Mouse (Mus musculus): ENCODE measurements at regions not wholly inside any gene's neighbourhood (a gene's known extent, or its start where the extent isn't known, plus 50 kb on each side); places are given as distances from the start of the nearest gene placed in this dataset.

DNA sequence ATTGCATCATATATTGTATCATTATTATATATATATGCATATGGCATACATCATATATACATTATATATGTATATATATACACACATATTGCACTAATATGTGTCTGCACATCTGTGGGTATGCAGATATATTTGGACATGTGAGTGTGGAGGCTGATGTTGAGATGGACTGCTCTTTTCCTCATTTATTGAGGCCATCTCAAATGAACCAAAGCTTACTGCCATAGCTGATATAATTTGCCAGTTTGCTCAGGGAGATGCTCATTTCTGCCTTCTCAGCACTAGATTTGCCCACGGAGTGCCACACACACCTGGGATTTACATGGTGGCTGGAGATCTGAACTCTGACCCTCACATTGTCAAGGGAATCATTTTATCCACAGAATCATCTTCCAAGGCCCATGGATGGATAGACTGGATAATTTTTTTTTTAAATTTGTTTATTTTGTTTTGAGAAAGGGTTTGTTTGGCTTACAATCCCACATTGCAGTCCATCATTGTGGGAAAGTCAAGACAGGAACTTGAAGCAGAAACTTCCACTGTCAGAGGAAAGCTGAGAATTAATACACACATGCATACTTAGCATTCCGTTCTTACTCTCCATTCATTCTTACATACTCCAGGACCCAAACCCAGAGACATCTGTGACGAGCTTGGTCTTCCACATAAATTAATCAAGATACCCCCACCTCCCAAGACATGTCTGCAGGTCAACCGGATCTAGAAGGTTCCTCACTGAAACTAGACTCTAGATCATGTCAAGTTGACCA lies 77.9 kb upstream of the Cwc22 start:
- Histone ChIP-seq H3K9ac (ENCODE audit: low read depth, low read length) (no peak overlapping the region), H3K27me3 (replicated peaks; ENCODE audit: control insufficient read depth, insufficient read depth, low read length) (no peaks in the 10 kb centered on the region), H3K4me1 (replicated peaks; ENCODE audit: control insufficient read depth, insufficient read depth, low read length) (no peaks in the 10 kb centered on the region), H3K4me2 (replicated peaks; ENCODE audit: low read depth) (no peak overlapping the region), H3K27ac (ENCODE audit: low read depth, low read length) (no peak overlapping the region), H3K9me3 (ENCODE audit: control insufficient read depth) (no peaks in the 10 kb centered on the region), H3K4me3 (ENCODE audit: low read depth, low read length) (no peak overlapping the region), H3K36me3 (ENCODE audit: control insufficient read depth, insufficient read depth) (no peaks in the 10 kb centered on the region)
- WGBS: 48% methylated on average over 4 of the region's 4 CpGs
- TF ChIP-seq CTCF (IDR thresholded peaks at IDR 0.05; ENCODE audit: low read depth): no peak
- no peak for ATAC-seq

DNA sequence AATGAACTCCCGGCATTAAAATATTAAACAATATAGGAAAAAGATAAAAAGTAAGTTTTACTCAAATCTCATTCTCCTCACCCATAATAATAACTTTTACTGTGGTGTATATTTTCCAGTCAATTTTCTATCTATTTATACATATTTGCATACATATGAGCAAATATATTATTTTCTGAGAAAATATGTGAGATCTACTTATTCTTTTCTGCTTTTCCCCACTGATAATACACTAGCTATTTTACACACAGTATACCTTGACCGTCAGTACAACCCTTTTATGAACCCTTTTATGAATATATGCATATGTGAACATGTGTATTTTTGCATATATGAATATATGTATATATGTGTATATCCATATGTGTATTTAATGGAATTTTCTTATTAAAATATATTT lies 77.2 kb upstream of the Cwc22 start:
- no peaks in the 10 kb centered on the region for H3K27me3 ChIP-seq (replicated peaks; ENCODE audit: control insufficient read depth, insufficient read depth, low read length)
- H3K36me3 ChIP-seq (ENCODE audit: control insufficient read depth, insufficient read depth): no peaks in the 10 kb centered on the region
- H3K27ac ChIP-seq (ENCODE audit: low read depth, low read length): no peak overlapping the region
- H3K9me3 ChIP-seq (ENCODE audit: control insufficient read depth): no peaks in the 10 kb centered on the region
- ATAC-seq: no peak
- no peak overlapping the region for H3K9ac ChIP-seq (ENCODE audit: low read depth, low read length)
- WGBS: 85% methylated on average over 2 of the region's 2 CpGs
- H3K4me3 ChIP-seq (ENCODE audit: low read depth, low read length): no peak overlapping the region
- TF ChIP-seq CTCF (IDR thresholded peaks at IDR 0.05; ENCODE audit: low read depth): no peak
- H3K4me1 ChIP-seq (replicated peaks; ENCODE audit: control insufficient read depth, insufficient read depth, low read length): no peaks in the 10 kb centered on the region
- H3K4me2 ChIP-seq (replicated peaks; ENCODE audit: low read depth): no peak overlapping the region

- no peak overlapping the region for H3K4me2 ChIP-seq (replicated peaks; ENCODE audit: low read depth)
- H3K9ac ChIP-seq (ENCODE audit: low read depth, low read length): no peak overlapping the region
- H3K9me3 ChIP-seq (ENCODE audit: control insufficient read depth): no peaks in the 10 kb centered on the region
- no peak overlapping the region for H3K27ac ChIP-seq (ENCODE audit: low read depth, low read length)
- no peak for TF ChIP-seq CTCF (IDR thresholded peaks at IDR 0.05; ENCODE audit: low read depth)
- H3K27me3 ChIP-seq (replicated peaks; ENCODE audit: control insufficient read depth, insufficient read depth, low read length): no peaks in the 10 kb centered on the region
- no peaks in the 10 kb centered on the region for H3K36me3 ChIP-seq (ENCODE audit: control insufficient read depth, insufficient read depth)
- no peak overlapping the region for H3K4me3 ChIP-seq (ENCODE audit: low read depth, low read length)
- 77% methylated on average over 4 of the region's 4 CpGs for WGBS
- no peaks in the 10 kb centered on the region for H3K4me1 ChIP-seq (replicated peaks; ENCODE audit: control insufficient read depth, insufficient read depth, low read length)
- ATAC-seq: no peak
These were observed 76.6 kb upstream of the Cwc22 start for GRCm38 (mm10) chr2:78022756-78023155.

GRCm38 (mm10) chr2:78021905-78022304 lies 75.7 kb upstream of the Cwc22 start:
- no peaks in the 10 kb centered on the region for H3K27me3 ChIP-seq (replicated peaks; ENCODE audit: control insufficient read depth, insufficient read depth, low read length)
- 28% methylated on average over 5 of the region's 5 CpGs for WGBS

GRCm38 (mm10) chr2:78021356-78021900 lies 75.3 kb upstream of the Cwc22 start:
- H3K27me3 ChIP-seq (replicated peaks; ENCODE audit: control insufficient read depth, insufficient read depth, low read length): no peaks in the 10 kb centered on the region
- H3K4me1 ChIP-seq (replicated peaks; ENCODE audit: control insufficient read depth, insufficient read depth, low read length): no peaks in the 10 kb centered on the region
- no peak for TF ChIP-seq CTCF (IDR thresholded peaks at IDR 0.05; ENCODE audit: low read depth)
- no peak overlapping the region for H3K27ac ChIP-seq (ENCODE audit: low read depth, low read length)
- no peak for ATAC-seq
- WGBS: 46% methylated on average over 2 of the region's 2 CpGs
- no peak overlapping the region for H3K4me3 ChIP-seq (ENCODE audit: low read depth, low read length)
- H3K36me3 ChIP-seq (ENCODE audit: control insufficient read depth, insufficient read depth): no peaks in the 10 kb centered on the region
- peak overlapping the region; percentile 21; the same call in 1 of the 2 replicates for H3K4me2 ChIP-seq (replicated peaks; ENCODE audit: low read depth)
- no peak overlapping the region for H3K9ac ChIP-seq (ENCODE audit: low read depth, low read length)
- no peaks in the 10 kb centered on the region for H3K9me3 ChIP-seq (ENCODE audit: control insufficient read depth)

More at GRCm38 (mm10) chr2:78021905-78022304, 75.7 kb upstream of the Cwc22 start:
- no peaks in the 10 kb centered on the region for H3K36me3 ChIP-seq (ENCODE audit: control insufficient read depth, insufficient read depth)
- no peak overlapping the region for H3K27ac ChIP-seq (ENCODE audit: low read depth, low read length)
- no peaks in the 10 kb centered on the region for H3K9me3 ChIP-seq (ENCODE audit: control insufficient read depth)
- peak; percentile 59 for TF ChIP-seq CTCF (IDR thresholded peaks at IDR 0.05; ENCODE audit: low read depth)
- no peak overlapping the region for H3K9ac ChIP-seq (ENCODE audit: low read depth, low read length)
- ATAC-seq: no peak
- peak overlapping the region; percentile 21; the same call in 1 of the 2 replicates for H3K4me2 ChIP-seq (replicated peaks; ENCODE audit: low read depth)
- H3K4me3 ChIP-seq (ENCODE audit: low read depth, low read length): no peak overlapping the region
- no peaks in the 10 kb centered on the region for H3K4me1 ChIP-seq (replicated peaks; ENCODE audit: control insufficient read depth, insufficient read depth, low read length)

DNA sequence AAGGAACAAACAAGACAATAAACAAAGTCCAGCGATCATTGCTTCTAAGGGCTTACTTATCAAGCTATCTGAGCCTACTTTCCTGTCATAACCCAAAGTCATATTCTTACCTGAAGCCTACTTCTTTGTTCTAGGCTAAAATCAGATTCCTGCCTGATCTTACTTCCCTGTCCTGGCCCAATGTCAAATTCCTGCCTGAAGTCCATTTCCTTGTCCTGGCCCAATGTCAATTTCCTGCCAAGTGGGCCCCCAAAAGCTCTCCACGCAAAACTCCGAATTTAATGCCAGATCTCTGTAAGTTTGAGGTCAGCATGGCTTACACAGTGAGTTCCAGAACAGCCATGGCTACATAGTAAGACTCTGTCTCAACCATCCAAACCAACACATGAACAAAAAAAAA lies 74.3 kb upstream of the Cwc22 start:
- no peak for TF ChIP-seq CTCF (IDR thresholded peaks at IDR 0.05; ENCODE audit: low read depth)
- 81% methylated on average over 3 of the region's 3 CpGs for WGBS

More for the DNA sequence above, 74.3 kb upstream of the Cwc22 start:
- no peak for ATAC-seq
- no peaks in the 10 kb centered on the region for H3K4me1 ChIP-seq (replicated peaks; ENCODE audit: control insufficient read depth, insufficient read depth, low read length)
- no peak overlapping the region for H3K4me3 ChIP-seq (ENCODE audit: low read depth, low read length)
- no peaks in the 10 kb centered on the region for H3K36me3 ChIP-seq (ENCODE audit: control insufficient read depth, insufficient read depth)
- H3K9me3 ChIP-seq (ENCODE audit: control insufficient read depth): no peaks in the 10 kb centered on the region
- H3K9ac ChIP-seq (ENCODE audit: low read depth, low read length): no peak overlapping the region
- H3K4me2 ChIP-seq (replicated peaks; ENCODE audit: low read depth): no peak overlapping the region
- H3K27ac ChIP-seq (ENCODE audit: low read depth, low read length): no peak overlapping the region
- H3K27me3 ChIP-seq (replicated peaks; ENCODE audit: control insufficient read depth, insufficient read depth, low read length): no peaks in the 10 kb centered on the region

All from intestine, postnatal 0 days (tissue).